In the genomic region with DNA sequence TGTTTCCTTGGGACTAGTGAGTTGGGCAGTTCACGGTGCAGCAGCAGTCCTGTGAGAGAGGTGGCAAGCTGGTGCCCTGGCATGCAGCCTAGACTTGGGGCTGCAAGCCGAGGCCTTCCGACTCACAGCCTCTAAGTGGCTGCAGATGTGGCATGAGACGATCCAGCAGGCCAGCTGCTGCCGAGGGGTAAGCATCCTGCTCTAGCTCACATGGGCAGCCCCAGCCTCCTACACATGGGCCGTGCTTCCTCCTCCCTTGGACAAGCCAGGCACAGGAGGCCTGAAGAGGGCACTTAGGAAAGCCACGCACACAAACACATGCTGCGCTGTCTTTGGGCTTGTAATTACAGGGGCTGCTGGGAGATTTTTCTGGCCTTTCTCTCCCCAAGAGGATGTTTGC, we compare ENCODE assay signal across 8 mouse cellular contexts. TPM values are rescaled to one million over a fixed set of nuclear protein-coding genes. Genes with fewer than 3 reads are reported as not detected.
DNase-seq lines count a peak whose midpoint lies in the region; ATAC-seq lines count a peak whose summit lies in the region.

No protein-coding gene starts in this region.

- no peaks in the 10 kb centered on the region for H3K36me3 ChIP-seq in embryonic facial prominence, embryonic 11.5 days (replicated peaks; ENCODE audit: control insufficient read depth, insufficient read depth, low read depth, low read length)
- H3K36me3 ChIP-seq in heart, embryonic 16.5 days (ENCODE audit: control insufficient read depth, insufficient read depth) = no peaks in the 10 kb centered on the region
- H3K36me3 ChIP-seq in midbrain, embryonic 14.5 days (ENCODE audit: control insufficient read depth, insufficient read depth, low read length) = no peaks in the 10 kb centered on the region

- DNase-seq in kidney, postnatal 4 days = peak; percentile 34 to 44
- no peak for DNase-seq in kidney, adult 11 months
- DNase-seq in embryonic facial prominence, embryonic 11.5 days (ENCODE audit: low spot score) = peak; percentile 85
- DNase-seq in midbrain, embryonic 14.5 days = peak; percentile 55
- no peak for DNase-seq in urinary bladder, postnatal 10 days (ENCODE audit: low spot score)
- DNase-seq in layer of hippocampus, adult 11-12 months (ENCODE audit: low spot score) = no peak
- DNase-seq in layer of hippocampus, postnatal 14 days (ENCODE audit: low spot score in 2 of 2) = no peak

- no peaks in the 10 kb centered on the region for H3K9me3 ChIP-seq in embryonic facial prominence, embryonic 11.5 days (replicated peaks; ENCODE audit: control insufficient read depth, low read length)
- no peaks in the 10 kb centered on the region for H3K9me3 ChIP-seq in heart, embryonic 16.5 days (replicated peaks; ENCODE audit: control insufficient read depth, low read length)
- no peaks in the 10 kb centered on the region for H3K9me3 ChIP-seq in midbrain, embryonic 14.5 days (ENCODE audit: control insufficient read depth, low read length)

- WGBS in embryonic facial prominence, embryonic 11.5 days = 18% methylated on average over 8 of the region's 8 CpGs
- 23% methylated on average over 8 of the region's 8 CpGs for WGBS in heart, embryonic 16.5 days
- 55% methylated on average over 8 of the region's 8 CpGs for WGBS in midbrain, embryonic 14.5 days

- peaks cover 6% of the 10 kb centered on the region for H3K4me1 ChIP-seq in embryonic facial prominence, embryonic 11.5 days (ENCODE audit: control insufficient read depth, insufficient read depth, low read length)
- peaks cover 7% of the 10 kb centered on the region for H3K4me1 ChIP-seq in heart, embryonic 16.5 days (ENCODE audit: control insufficient read depth, insufficient read depth, low read length)
- H3K4me1 ChIP-seq in midbrain, embryonic 14.5 days (ENCODE audit: control insufficient read depth, insufficient read depth, low read length) = no peaks in the 10 kb centered on the region

- peak overlapping the region; percentile 34; the same call in 1 of the 2 replicates for H3K9ac ChIP-seq in embryonic facial prominence, embryonic 11.5 days (replicated peaks; ENCODE audit: low read length)
- no peak overlapping the region for H3K9ac ChIP-seq in heart, embryonic 16.5 days (ENCODE audit: low read length)
- no peak overlapping the region for H3K9ac ChIP-seq in midbrain, embryonic 14.5 days (replicated peaks; ENCODE audit: low read length)

- peak overlapping the region; percentile 35; the same call in 1 of the 2 replicates for H3K27ac ChIP-seq in embryonic facial prominence, embryonic 11.5 days (replicated peaks; ENCODE audit: low read depth, low read length)
- H3K27ac ChIP-seq in heart, embryonic 16.5 days (ENCODE audit: low read length) = no peak overlapping the region
- no peak overlapping the region for H3K27ac ChIP-seq in midbrain, embryonic 14.5 days (replicated peaks; ENCODE audit: low read depth, low read length)

- ATAC-seq in embryonic facial prominence, embryonic 11.5 days (replicated peaks; ENCODE audit: insufficient number of reproducible peaks, low FRiP score, low TSS enrichment, low read depth) = peak; percentile 81
- peak; percentile 64; the same call in 1 of the 2 replicates for ATAC-seq in heart, embryonic 16.5 days (replicated peaks; ENCODE audit: extremely low read depth, insufficient read depth, low FRiP score)
- no peak for ATAC-seq in midbrain, embryonic 14.5 days (ENCODE audit: low FRiP score, low TSS enrichment)

- no peak overlapping the region for H3K4me3 ChIP-seq in embryonic facial prominence, embryonic 11.5 days (ENCODE audit: low read depth, low read length)
- H3K4me3 ChIP-seq in heart, embryonic 16.5 days (ENCODE audit: low read length) = no peak overlapping the region
- H3K4me3 ChIP-seq in midbrain, embryonic 14.5 days (replicated peaks; ENCODE audit: low read depth, low read length) = no peak overlapping the region

- H3K4me2 ChIP-seq in embryonic facial prominence, embryonic 11.5 days (ENCODE audit: low read depth, low read length) = no peak overlapping the region; the same call in 1 of the 2 replicates
- no peak overlapping the region for H3K4me2 ChIP-seq in heart, embryonic 16.5 days (ENCODE audit: low read depth, low read length)
- H3K4me2 ChIP-seq in midbrain, embryonic 14.5 days (ENCODE audit: low read length) = no peak overlapping the region

- H3K27me3 ChIP-seq in embryonic facial prominence, embryonic 11.5 days (ENCODE audit: control insufficient read depth, insufficient read depth, low read length) = no peaks in the 10 kb centered on the region
- no peaks in the 10 kb centered on the region for H3K27me3 ChIP-seq in heart, embryonic 16.5 days (ENCODE audit: control insufficient read depth, insufficient read depth, low read length)
- no peaks in the 10 kb centered on the region for H3K27me3 ChIP-seq in midbrain, embryonic 14.5 days (ENCODE audit: control insufficient read depth, insufficient read depth, low read length)

RNA-seq across cellular contexts. Expression of a gene that starts 23.2 kb away (rescaled TPM):
- polyA plus RNA-seq in embryonic facial prominence, embryonic 11.5 days (2014; fragmentation: Nextera tagmentation; extraction: Ambion mirVana) = 962 and 1,036 TPM in 2 replicates
- polyA plus RNA-seq in heart, embryonic 16.5 days (2015; fragmentation: Nextera tagmentation; extraction: Ambion mirVana) = 6.5 and 7.6 TPM in 2 replicates
- polyA plus RNA-seq in midbrain, embryonic 14.5 days (2014; fragmentation: Nextera tagmentation; extraction: Ambion mirVana) = 34.8 and 35.1 TPM in 2 replicates
- total RNA-seq in layer of hippocampus, postnatal 14 days (2021) = 1 to 10 TPM; 3.6 to 4.4 TPM

RNA-seq across cellular contexts. Expression of a gene that starts 53.4 kb away (rescaled TPM):
- 196 and 206 TPM in 2 replicates for polyA plus RNA-seq in embryonic facial prominence, embryonic 11.5 days (2014; fragmentation: Nextera tagmentation; extraction: Ambion mirVana)
- polyA plus RNA-seq in heart, embryonic 16.5 days (2015; fragmentation: Nextera tagmentation; extraction: Ambion mirVana) = 90.3 and 101 TPM in 2 replicates
- 111 and 114 TPM in 2 replicates for polyA plus RNA-seq in midbrain, embryonic 14.5 days (2014; fragmentation: Nextera tagmentation; extraction: Ambion mirVana)
- total RNA-seq in layer of hippocampus, postnatal 14 days (2021) = 10 to 100 TPM; 53.8 to 59.3 TPM

Comparison
In these comparisons a context has a peak if more than half of its experiments do, and no peak if none do; other contexts are left out.
1. DNase-seq: peak in kidney, postnatal 4 days (2 of 2), embryonic facial prominence, embryonic 11.5 days (single experiment) and midbrain, embryonic 14.5 days (single experiment); none in kidney, adult 11 months (single experiment), urinary bladder, postnatal 10 days (single experiment), layer of hippocampus, adult 11-12 months (single experiment) and layer of hippocampus, postnatal 14 days (0 of 2).
2. RNA of a gene that starts 23.2 kb away (polyA plus RNA-seq): 962 to 1,036 TPM in embryonic facial prominence, embryonic 11.5 days; 34.8 to 35.1 TPM in midbrain, embryonic 14.5 days and 6.5 to 7.6 TPM in heart, embryonic 16.5 days; every median in the first group is over 10 times any median in the second.